Mouse (Mus musculus): Measurements from ENCODE around the gene Trappc10.

Trappc10 gene

GRCm38 (mm10) chr10:78259702-78260101 is 15.3 kb upstream of the Trappc10 start:
- in situ Hi-C loops (cut with MboI; ENCODE audit: unreplicated experiment in 2 of 2), result no loop called here

GRCm38 (mm10) chr10:78259230-78259629 is 14.8 kb upstream of the Trappc10 start:
- in situ Hi-C loops (cut with MboI; ENCODE audit: unreplicated experiment in 2 of 2), result no loop called here

DNA sequence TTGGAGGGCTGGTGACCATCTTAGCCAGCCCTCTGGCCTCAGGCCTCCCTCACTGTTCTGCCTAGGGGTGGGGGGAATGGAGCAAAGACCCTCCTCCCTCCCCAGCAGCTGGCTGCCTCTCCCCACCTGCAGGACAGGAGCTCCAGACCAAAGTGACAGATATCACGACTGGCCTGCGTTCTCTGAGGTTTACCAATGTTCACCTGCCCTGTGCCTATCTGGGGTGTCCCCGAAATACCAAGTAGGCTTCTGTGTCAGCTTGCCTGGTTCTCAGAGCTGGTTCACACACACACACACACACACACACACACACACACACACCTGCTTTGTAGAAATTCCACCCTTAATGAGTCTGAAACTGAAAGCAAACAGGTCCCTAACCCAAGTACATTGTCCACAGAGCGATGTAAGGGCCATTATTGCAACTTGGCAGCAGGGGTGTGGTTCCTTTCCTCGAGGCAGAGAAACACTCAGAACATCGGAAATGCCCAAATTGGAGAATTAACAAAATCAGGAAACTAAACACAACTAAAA is 13.8 kb upstream of the Trappc10 start:
- in situ Hi-C loops (cut with MboI; ENCODE audit: unreplicated experiment in 2 of 2), result no loop called here

DNA sequence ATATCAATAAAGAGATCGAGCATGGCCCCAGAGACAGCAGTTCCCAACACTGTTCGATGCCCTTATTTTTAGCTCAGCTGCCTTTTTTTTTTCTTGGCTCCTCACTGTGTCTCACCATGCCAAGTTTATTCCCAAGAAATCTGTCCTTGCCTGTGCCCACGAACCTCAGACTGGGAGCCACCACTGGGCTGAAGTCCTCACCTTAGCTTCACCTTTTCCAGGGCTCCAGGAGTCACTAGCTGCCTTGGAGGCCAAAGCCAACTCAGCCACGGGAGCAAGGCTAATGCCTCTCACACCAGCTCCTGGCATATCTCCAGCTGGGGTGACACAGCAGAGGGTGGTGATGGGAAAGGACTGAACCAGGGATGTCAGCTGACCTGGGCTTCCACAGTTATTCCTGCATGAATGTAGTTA is 11.2 kb upstream of the Trappc10 start:
- in situ Hi-C loops (cut with MboI; ENCODE audit: unreplicated experiment in 2 of 2), result no loop called here

GRCm38 (mm10) chr10:78247206-78247605 is 2.8 kb upstream of the Trappc10 start:
- in situ Hi-C loops (cut with MboI; ENCODE audit: unreplicated experiment in 2 of 2), result no loop called here

DNA sequence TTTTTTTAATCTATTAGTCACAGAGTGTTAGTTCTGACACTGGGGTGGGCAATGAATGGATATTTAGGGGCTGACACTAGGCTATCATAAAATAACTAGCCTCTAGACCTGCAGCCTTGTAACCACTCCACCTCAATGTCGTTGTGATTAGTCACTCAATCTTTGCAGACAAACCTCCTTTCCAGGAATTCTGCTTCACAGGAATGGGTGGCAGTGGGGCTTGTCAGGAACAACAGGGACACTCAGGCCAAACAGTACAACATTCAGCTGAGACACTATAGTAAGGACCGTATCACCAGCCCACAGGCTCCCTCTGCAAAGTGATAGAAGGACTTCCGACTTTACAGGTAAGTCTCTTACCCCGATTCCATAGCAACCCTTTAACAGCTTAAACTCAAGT is 2.3 kb upstream of the Trappc10 start:
- in situ Hi-C loops (cut with MboI; ENCODE audit: unreplicated experiment in 2 of 2), result no loop called here

DNA sequence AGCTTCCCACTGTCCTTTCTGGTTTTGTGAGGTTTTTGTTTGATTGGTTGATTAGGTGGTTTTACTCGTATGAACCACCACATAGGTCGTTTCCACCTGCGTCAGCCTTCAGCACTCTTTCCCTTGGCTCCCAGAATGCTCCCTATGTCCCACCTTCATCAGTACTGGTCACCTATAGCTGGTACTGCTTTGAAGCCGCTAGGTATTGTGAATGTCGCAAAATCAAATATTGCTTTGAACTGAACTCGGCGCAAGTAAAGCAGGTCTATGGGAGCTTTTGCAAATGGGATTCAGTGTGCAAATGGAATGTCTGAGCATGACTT is 745 bp upstream of the Trappc10 start:
- in situ Hi-C loops (cut with MboI; ENCODE audit: unreplicated experiment in 2 of 2), result no loop called here

DNA sequence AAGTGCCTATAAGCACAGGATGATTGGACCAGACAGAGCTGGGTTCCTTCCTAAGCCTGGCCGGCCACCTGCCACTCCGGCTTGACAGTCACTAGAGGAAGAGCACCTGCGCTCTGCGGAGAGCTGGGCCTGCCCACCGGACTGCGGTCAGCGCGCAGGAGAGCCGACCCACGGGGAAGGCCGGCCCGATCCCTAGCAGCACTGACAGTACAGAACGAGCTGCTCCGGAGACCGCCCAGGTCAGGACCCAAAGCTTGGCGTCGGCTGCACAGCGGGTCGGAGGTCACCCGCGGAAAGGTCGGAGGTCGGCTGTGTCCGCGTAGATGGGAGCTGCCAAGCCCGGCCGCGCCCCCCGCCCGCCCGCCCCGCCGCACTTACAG is 393 bp downstream of the Trappc10 start:
- in situ Hi-C loops (cut with MboI; ENCODE audit: unreplicated experiment in 2 of 2), result no loop called here

DNA sequence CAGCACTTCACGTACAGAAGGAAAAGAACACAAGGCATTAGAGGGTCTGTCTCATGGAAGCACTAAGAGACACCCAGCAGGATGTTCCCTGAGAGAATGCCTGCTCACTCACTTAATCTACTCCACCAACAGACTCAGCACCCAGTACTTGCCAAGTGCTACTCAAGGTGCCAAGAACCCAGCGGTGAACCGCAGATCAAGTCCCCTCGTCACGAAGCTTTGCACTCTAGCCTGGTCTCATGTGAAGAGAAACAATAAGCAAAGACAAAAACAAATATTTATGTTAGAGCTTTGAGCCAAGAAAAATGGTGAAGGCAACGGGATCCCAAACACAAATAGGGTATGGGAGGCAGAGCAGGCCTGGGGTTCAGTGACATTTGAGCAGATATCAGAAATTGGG is 5.5 kb downstream of the Trappc10 start:
- in situ Hi-C loops (cut with MboI; ENCODE audit: unreplicated experiment in 2 of 2), result no loop called here

DNA sequence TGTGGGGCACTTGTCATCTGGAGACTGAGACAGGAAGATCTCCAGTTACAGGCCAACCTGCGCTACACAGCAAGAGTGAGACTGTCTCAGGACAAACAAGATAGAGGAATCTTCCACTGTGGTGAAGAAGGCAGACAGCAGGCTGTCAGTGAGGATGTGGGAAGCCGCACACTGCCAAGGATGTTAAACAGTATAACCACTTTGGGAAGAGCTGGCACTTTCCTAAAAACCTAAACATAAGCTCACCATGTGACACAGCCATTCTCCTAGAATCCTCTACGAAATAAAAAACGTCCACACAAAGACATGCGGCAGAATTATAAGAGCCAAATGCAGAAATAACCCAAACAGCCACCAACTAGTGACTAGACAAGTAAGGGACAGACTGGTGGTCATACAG is 6.1 kb downstream of the Trappc10 start:
- in situ Hi-C loops (cut with MboI; ENCODE audit: unreplicated experiment in 2 of 2), result no loop called here

DNA sequence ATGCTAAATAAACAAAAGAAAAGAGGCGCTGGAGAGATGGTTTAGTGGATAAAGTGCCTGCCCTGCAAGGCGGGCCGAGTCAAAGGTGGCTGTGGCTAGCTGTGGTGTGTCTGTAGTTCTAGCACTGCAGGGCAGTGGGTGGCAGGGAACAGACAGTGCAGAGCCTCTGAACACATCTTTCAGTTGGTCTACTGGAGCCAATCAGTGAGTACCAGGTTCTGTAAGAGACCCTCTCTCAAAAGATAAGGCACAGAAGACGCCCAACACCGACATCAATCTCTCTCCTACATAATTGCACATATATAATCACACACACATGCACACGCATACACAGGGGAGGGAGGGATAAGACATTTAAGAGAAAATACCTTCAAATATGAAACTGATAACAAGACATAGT is 6.6 kb downstream of the Trappc10 start:
- in situ Hi-C loops (cut with MboI; ENCODE audit: unreplicated experiment in 2 of 2), result no loop called here

- in situ Hi-C loops (cut with MboI; ENCODE audit: unreplicated experiment in 2 of 2), result no loop called here
Observed at GRCm38 (mm10) chr10:78236885-78237629, 7.4 kb downstream of the Trappc10 start.

GRCm38 (mm10) chr10:78233756-78234155 is 10.7 kb downstream of the Trappc10 start:
- in situ Hi-C loops (cut with MboI; ENCODE audit: unreplicated experiment in 2 of 2), result no loop called here

- in situ Hi-C loops (cut with MboI; ENCODE audit: unreplicated experiment in 2 of 2), result no loop called here
Observed at GRCm38 (mm10) chr10:78233161-78233560, 11.3 kb downstream of the Trappc10 start.

GRCm38 (mm10) chr10:78232301-78232980 is 12.0 kb downstream of the Trappc10 start:
- in situ Hi-C loops (cut with MboI; ENCODE audit: unreplicated experiment in 2 of 2), result no loop called here

- in situ Hi-C loops (cut with MboI; ENCODE audit: unreplicated experiment in 2 of 2), result no loop called here
Observed at GRCm38 (mm10) chr10:78228560-78228928, 15.9 kb downstream of the Trappc10 start.

DNA sequence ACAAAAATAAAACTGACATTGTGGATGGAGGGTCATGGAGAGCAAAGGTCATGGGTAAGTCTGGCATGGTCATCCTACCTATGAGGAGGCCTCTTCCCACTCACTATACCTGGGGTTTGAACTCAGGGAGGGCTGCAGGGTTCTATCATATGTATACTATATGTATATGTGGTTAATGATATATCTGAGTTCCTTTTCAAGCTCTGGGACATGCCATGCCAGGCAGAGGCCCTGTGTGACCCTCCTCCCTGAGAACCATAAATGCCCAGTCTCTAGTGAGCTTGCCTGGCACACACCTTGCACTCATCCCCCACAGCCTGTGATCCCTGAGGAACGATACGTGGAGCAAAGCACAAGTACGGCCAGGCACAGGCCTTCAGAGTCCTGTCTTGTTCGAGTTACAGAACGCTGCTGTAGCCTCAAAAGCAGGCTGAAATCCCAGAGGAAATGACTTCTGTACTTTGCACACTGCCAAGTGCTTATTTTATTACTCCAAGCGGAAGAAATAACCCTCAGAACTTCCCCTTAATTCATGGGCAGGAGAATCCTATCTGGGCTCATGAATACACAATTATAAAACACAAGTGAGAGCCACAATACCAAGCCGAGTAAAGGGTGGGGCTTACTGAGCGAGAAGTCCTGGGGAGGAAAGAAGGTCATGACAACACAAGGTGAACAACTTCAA is 16.4 kb downstream of the Trappc10 start:
- in situ Hi-C loops (cut with MboI; ENCODE audit: unreplicated experiment in 2 of 2), result no loop called here

- in situ Hi-C loops (cut with MboI; ENCODE audit: unreplicated experiment in 2 of 2), result no loop called here
Observed at GRCm38 (mm10) chr10:78224136-78224535, 20.3 kb downstream of the Trappc10 start.

GRCm38 (mm10) chr10:78222908-78223307 is 21.5 kb downstream of the Trappc10 start:
- in situ Hi-C loops (cut with MboI; ENCODE audit: unreplicated experiment in 2 of 2), result no loop called here

DNA sequence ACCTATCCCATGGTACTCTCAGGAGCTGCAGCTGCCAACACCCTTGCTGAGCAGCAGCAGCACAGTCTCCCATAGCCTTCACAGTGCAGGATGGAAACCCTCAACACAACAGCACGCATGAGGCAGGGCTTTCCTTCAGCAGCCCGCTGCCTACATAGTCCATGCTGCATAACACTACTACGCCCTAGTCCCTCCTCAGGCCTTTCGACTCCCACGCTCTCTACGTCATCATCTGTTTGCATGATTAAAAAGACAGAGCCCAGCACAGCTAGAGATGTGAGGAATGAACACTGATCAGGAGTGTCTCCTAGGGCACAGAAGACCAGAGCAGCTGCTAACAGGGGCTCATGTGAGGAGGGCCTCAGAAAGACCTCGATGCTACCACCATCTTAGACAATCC is 23.1 kb downstream of the Trappc10 start:
- in situ Hi-C loops (cut with MboI; ENCODE audit: unreplicated experiment in 2 of 2), result no loop called here

DNA sequence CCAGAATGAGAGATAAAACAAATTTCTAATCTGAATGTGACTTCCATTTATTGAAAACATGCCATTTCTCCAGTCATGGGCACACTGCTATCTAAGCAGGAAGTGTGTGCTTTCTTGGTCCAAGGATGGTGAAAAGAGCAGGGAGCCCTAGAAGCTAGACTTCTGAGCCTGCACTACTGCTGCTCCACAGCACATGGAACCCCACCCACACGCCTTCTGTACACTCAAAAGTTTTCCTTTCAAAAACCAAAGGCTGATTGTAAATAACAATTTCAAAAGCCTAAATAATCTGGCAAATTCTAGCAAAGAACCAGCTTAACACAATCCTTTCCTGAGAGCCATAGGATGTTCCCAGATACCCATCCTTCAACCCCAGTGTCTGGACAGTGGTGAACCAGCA is 24.9 kb downstream of the Trappc10 start:
- in situ Hi-C loops (cut with MboI; ENCODE audit: unreplicated experiment in 2 of 2), result no loop called here

GRCm38 (mm10) chr10:78218576-78218975 is 25.9 kb downstream of the Trappc10 start:
- in situ Hi-C loops (cut with MboI; ENCODE audit: unreplicated experiment in 2 of 2), result no loop called here
